Mouse (Mus musculus) cortical plate, adult 2 months (tissue): ENCODE results near the gene Tspan9.

ENCODE experiments used
- CTCF ChIP-seq: fragments of 200-500 bp; IDR thresholded peaks from 2 replicates; pipeline ENCODE4 v1.5.1; 2011; ENCODE audit warnings: mild to moderate bottlenecking, control low read depth, low read length; ENCODE audit not compliant: insufficient read depth; ENCODE audit errors: extremely low read depth
- POLR2A ChIP-seq: fragments of 200-500 bp; IDR thresholded peaks from 2 replicates; pipeline ENCODE4 v1.6.1; 2011; ENCODE audit warnings: mild to moderate bottlenecking, low read length, control low read depth; ENCODE audit not compliant: insufficient read depth; ENCODE audit errors: extremely low read depth

GRCm38 (mm10) chr6:128039077-128039766 is 104.2 kb downstream of the Tspan9 start:
- no peak for TF ChIP-seq POLR2A
- no peak for TF ChIP-seq CTCF
